Mouse (Mus musculus): ENCODE data around the gene Pold1.
A peak's percentile ranks its signal among the peaks of the same experiment; 100 is the strongest.

The Pold1 gene

DNA sequence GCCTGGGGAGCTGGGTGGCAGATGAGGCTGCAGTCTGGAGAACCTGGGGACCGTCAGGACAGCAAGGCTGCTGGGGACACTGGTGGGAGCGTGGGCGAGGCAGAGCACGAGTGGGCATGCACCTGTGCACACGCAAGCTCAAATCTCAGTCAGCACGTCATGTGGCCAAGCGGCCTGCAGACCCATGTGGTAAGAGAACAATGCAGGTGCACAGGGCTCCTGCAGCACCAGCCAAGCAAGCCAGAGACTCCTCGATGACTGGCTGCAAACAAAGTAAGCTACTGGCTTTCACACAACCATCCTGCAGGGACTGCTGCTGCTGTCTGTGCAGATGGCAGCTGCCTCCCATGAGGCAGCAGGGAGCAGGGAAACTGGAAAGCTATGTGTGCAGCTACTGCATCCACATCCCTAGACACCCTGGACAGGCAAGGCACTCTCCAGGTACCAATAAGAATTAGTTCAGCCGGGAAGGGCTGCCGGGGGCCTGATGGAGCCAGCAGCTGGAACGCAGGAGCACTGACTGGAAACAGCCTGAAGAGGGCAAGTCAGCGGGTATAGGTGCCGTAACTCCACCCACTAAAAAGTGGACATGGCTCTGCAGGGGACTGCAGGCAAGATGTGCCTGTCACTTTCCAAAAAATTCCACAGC, 61.6 kb downstream of the Pold1 start:
- no peak for DNase-seq (ENCODE audit: low spot score in 2 of 2)

- DNase-seq (ENCODE audit: low spot score in 2 of 2), result no peak
Observed at GRCm38 (mm10) chr7:44485572-44486195, 63.0 kb downstream of the Pold1 start.

DNA sequence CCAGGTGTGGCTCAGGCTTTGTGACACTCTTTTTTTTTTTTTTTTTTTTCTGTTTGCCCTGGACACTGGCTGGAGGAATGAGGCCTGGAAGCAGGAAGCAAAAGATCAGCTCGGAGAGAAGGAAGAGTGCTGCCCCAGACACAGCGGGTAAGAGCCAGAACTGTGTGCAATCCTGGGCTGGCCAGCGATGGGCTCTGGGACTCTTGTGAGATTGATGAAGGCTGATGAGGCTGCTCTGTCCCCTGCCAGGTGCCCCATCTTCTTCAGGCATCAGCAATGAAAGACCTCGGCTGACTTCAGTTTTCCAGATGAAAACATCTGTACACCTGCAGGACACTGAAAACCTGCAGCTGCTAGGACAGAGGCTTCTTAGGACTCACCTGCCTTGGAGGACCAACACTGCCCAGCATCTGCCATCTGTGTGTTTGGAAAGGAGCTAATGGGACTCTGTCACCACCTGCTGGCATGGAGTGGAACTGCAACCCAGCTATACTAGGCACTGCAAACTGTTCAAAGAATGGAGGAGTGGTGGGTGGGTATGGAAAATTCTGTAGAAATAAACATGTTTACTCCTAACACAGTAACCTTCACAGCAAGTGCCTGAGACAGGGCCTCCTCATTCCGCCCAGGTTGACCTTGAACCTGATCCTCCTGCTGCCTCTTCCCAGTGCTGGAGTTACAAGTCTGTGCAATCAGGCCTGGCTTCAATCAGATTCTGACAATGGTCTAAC, 63.6 kb downstream of the Pold1 start:
- peak; percentile 80 to 87 for DNase-seq (ENCODE audit: low spot score in 2 of 2)

GRCm38 (mm10) chr7:44484109-44484508, 64.5 kb downstream of the Pold1 start:
- DNase-seq (ENCODE audit: low spot score in 2 of 2), result no peak

DNA sequence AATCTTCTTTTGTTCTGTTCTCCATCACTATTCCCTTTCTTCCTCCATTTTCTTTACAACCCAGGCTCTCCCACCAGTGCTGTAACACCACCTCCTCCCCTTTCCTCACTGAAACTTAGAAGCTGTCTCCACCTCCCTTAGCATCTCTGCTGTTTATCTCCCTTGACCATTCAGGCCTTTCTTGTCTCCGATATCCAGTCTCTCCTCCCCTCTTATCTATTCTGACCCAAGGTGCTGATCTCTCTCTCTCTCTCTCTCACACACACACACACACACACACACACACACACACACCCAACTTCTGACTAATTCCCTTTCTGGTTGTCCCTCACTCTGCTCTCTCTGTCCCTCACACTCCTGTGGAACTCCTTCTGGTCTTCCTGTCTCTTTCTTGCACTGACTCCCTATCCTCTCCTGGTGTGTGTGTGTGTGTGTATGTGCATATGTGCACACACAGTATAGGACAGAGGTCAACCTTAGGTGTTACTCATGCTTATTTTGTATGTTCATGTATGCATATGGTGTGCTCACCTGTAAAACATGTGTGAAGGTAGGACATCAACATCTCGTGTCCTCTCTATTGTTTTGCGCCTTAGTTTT, 65.7 kb downstream of the Pold1 start:
- no peak for DNase-seq (ENCODE audit: low spot score in 2 of 2)
